In genomic region chr9:52853338-52853737, GRCm38 (mm10) we compare ENCODE assay signal across 20 mouse cellular contexts.
A peak's percentile ranks its signal among the peaks of the same experiment; 100 is the strongest.
DNase-seq lines count a peak whose midpoint lies in the region; ATAC-seq and TF ChIP-seq lines count a peak whose summit lies in the region.
"Had no signal": no experiment of that assay in that cellular context is flagged by ENCODE, and none has a peak within 500 bp of the region (broad histone marks: within the 10 kb centered on the region; RNA-seq: fewer than 3 reads in every experiment).

No protein-coding gene starts in this region.

- peak; percentile 2 for DNase-seq in gastrocnemius, adult 18-20 months (ENCODE audit: low spot score)
- DNase-seq in gastrocnemius, postnatal 25 days: no peak
- peak; percentile 8 for DNase-seq in kidney, postnatal 0 days (ENCODE audit: low spot score)
- DNase-seq in kidney, postnatal 4 days: no peak
- peak; percentile 42 for DNase-seq in embryonic facial prominence, embryonic 11.5 days (ENCODE audit: low spot score)
- no peak for DNase-seq in lung, postnatal 4 days
- no peak for DNase-seq in left cerebral cortex, adult 2 months (ENCODE audit: extremely low spot score in 1 of 2, low spot score in 2 of 2)
- no peak for DNase-seq in frontal cortex, postnatal 36 days (ENCODE audit: low spot score in 2 of 2)
- DNase-seq: adrenal gland, adult 8-10 months; cerebellum, adult 2 months; cerebellum, postnatal 10 days; gastrocnemius, postnatal 10 days; heart, postnatal 4 days; kidney, adult 18-20 months had no signal

- no peaks in the 10 kb centered on the region for H3K9me3 ChIP-seq in kidney, postnatal 0 days (replicated peaks; ENCODE audit: low read length)
- no peaks in the 10 kb centered on the region for H3K9me3 ChIP-seq in embryonic facial prominence, embryonic 11.5 days (replicated peaks; ENCODE audit: control insufficient read depth, low read length)
- H3K9me3 ChIP-seq: embryonic facial prominence, embryonic 12.5 days; forebrain, embryonic 12.5 days; heart, embryonic 13.5 days; hindbrain, embryonic 13.5 days; intestine, embryonic 15.5 days had no signal

- no peak overlapping the region for H3K4me3 ChIP-seq in kidney, postnatal 0 days (replicated peaks; ENCODE audit: low read depth, low read length)
- no peak overlapping the region for H3K4me3 ChIP-seq in embryonic facial prominence, embryonic 11.5 days (ENCODE audit: low read depth, low read length)
- no peak overlapping the region for H3K4me3 ChIP-seq in left cerebral cortex, adult 2 months
- H3K4me3 ChIP-seq: embryonic facial prominence, embryonic 12.5 days; forebrain, embryonic 12.5 days; heart, embryonic 13.5 days; hindbrain, embryonic 13.5 days; intestine, embryonic 15.5 days had no signal

- 28% methylated on average over 6 of the region's 6 CpGs for WGBS in kidney, postnatal 0 days
- 37% methylated on average over 6 of the region's 6 CpGs for WGBS in embryonic facial prominence, embryonic 11.5 days

- no peaks in the 10 kb centered on the region for H3K36me3 ChIP-seq in kidney, postnatal 0 days (ENCODE audit: insufficient read depth, low read length)
- no peaks in the 10 kb centered on the region for H3K36me3 ChIP-seq in embryonic facial prominence, embryonic 11.5 days (replicated peaks; ENCODE audit: control insufficient read depth, insufficient read depth, low read depth, low read length)
- H3K36me3 ChIP-seq: embryonic facial prominence, embryonic 12.5 days; forebrain, embryonic 12.5 days; heart, embryonic 13.5 days; hindbrain, embryonic 13.5 days; intestine, embryonic 15.5 days had no signal

- H3K4me2 ChIP-seq in kidney, postnatal 0 days (ENCODE audit: low read length): no peak overlapping the region
- H3K4me2 ChIP-seq in embryonic facial prominence, embryonic 11.5 days (ENCODE audit: low read depth, low read length): no peak overlapping the region
- H3K4me2 ChIP-seq: embryonic facial prominence, embryonic 12.5 days; forebrain, embryonic 12.5 days; heart, embryonic 13.5 days; hindbrain, embryonic 13.5 days; intestine, embryonic 15.5 days had no signal

- TF ChIP-seq CTCF in kidney, postnatal 0 days (IDR thresholded peaks at IDR 0.05; ENCODE audit: low read depth): no peak
- TF ChIP-seq CTCF in left cerebral cortex, adult 2 months (IDR thresholded peaks at IDR 0.05): no peak

- H3K9ac ChIP-seq in kidney, postnatal 0 days (ENCODE audit: low read depth, low read length): no peak overlapping the region
- no peak overlapping the region for H3K9ac ChIP-seq in embryonic facial prominence, embryonic 11.5 days (replicated peaks; ENCODE audit: low read length)
- H3K9ac ChIP-seq: embryonic facial prominence, embryonic 12.5 days; forebrain, embryonic 12.5 days; heart, embryonic 13.5 days; hindbrain, embryonic 13.5 days; intestine, embryonic 15.5 days had no signal

- no peak for ATAC-seq in kidney, postnatal 0 days (replicated peaks; ENCODE audit: low FRiP score, low read depth)
- ATAC-seq in embryonic facial prominence, embryonic 11.5 days (replicated peaks; ENCODE audit: insufficient number of reproducible peaks, low FRiP score, low TSS enrichment, low read depth): no peak
- ATAC-seq: forebrain, embryonic 16.5 days; intestine, embryonic 15.5 days had no signal

- no peak overlapping the region for H3K27ac ChIP-seq in kidney, postnatal 0 days
- H3K27ac ChIP-seq in embryonic facial prominence, embryonic 11.5 days (replicated peaks; ENCODE audit: low read depth, low read length): no peak overlapping the region
- no peak overlapping the region for H3K27ac ChIP-seq in left cerebral cortex, adult 2 months
- H3K27ac ChIP-seq: embryonic facial prominence, embryonic 12.5 days; forebrain, embryonic 12.5 days; heart, embryonic 13.5 days; hindbrain, embryonic 13.5 days; intestine, embryonic 15.5 days had no signal

- no peaks in the 10 kb centered on the region for H3K27me3 ChIP-seq in kidney, postnatal 0 days (ENCODE audit: insufficient read depth, low read length)
- no peaks in the 10 kb centered on the region for H3K27me3 ChIP-seq in embryonic facial prominence, embryonic 11.5 days (ENCODE audit: control insufficient read depth, insufficient read depth, low read length)
- H3K27me3 ChIP-seq: embryonic facial prominence, embryonic 12.5 days; forebrain, embryonic 12.5 days; heart, embryonic 13.5 days; hindbrain, embryonic 13.5 days; intestine, embryonic 15.5 days had no signal

- no peaks in the 10 kb centered on the region for H3K4me1 ChIP-seq in kidney, postnatal 0 days (replicated peaks; ENCODE audit: insufficient read depth, low read length)
- H3K4me1 ChIP-seq in embryonic facial prominence, embryonic 11.5 days (ENCODE audit: control insufficient read depth, insufficient read depth, low read length): no peaks in the 10 kb centered on the region
- H3K4me1 ChIP-seq: embryonic facial prominence, embryonic 12.5 days; forebrain, embryonic 12.5 days; heart, embryonic 13.5 days; hindbrain, embryonic 13.5 days; intestine, embryonic 15.5 days had no signal

- intact Hi-C loops in left cerebral cortex, adult 2 months (cut with DNase I): no loop called here

Comparison
In these comparisons a context has a peak if more than half of its experiments do, and no peak if none do; other contexts are left out.
1. DNase-seq: peak in gastrocnemius, adult 18-20 months (single experiment), kidney, postnatal 0 days (single experiment) and embryonic facial prominence, embryonic 11.5 days (single experiment); none in gastrocnemius, postnatal 25 days (single experiment), kidney, postnatal 4 days (0 of 2), lung, postnatal 4 days (0 of 2), left cerebral cortex, adult 2 months (0 of 2) and frontal cortex, postnatal 36 days (0 of 2).